In genomic region chr2:79025678-79026077, GRCm38 (mm10) we compare ENCODE assay signal across 27 mouse cellular contexts.
"Had no signal": no experiment of that assay in that cellular context is flagged by ENCODE, and none has a peak within 500 bp of the region (broad histone marks: within the 10 kb centered on the region; RNA-seq: fewer than 3 reads in every experiment).

No protein-coding gene starts in this region.

- H3K27me3 ChIP-seq: heart, embryonic 13.5 days; heart, embryonic 15.5 days; hindbrain, embryonic 13.5 days; hindbrain, embryonic 15.5 days; kidney, embryonic 15.5 days; limb, embryonic 13.5 days; limb, embryonic 15.5 days; liver, embryonic 12.5 days had no signal

- H3K9me3 ChIP-seq: heart, embryonic 13.5 days; heart, embryonic 15.5 days; hindbrain, embryonic 13.5 days; hindbrain, embryonic 15.5 days; kidney, embryonic 15.5 days; limb, embryonic 13.5 days; limb, embryonic 15.5 days; liver, embryonic 12.5 days had no signal

- H3K36me3 ChIP-seq: heart, embryonic 13.5 days; heart, embryonic 15.5 days; hindbrain, embryonic 13.5 days; hindbrain, embryonic 15.5 days; kidney, embryonic 15.5 days; limb, embryonic 13.5 days; limb, embryonic 15.5 days; liver, embryonic 12.5 days had no signal

- H3K4me2 ChIP-seq: heart, embryonic 11.5 days; heart, embryonic 13.5 days; heart, embryonic 15.5 days; hindbrain, embryonic 13.5 days; hindbrain, embryonic 15.5 days; kidney, embryonic 15.5 days; limb, embryonic 13.5 days; limb, embryonic 15.5 days; liver, embryonic 12.5 days had no signal

- H3K9ac ChIP-seq: heart, embryonic 13.5 days; heart, embryonic 15.5 days; hindbrain, embryonic 13.5 days; hindbrain, embryonic 15.5 days; kidney, embryonic 15.5 days; limb, embryonic 13.5 days; limb, embryonic 15.5 days; liver, embryonic 12.5 days; liver, embryonic 14.5 days had no signal

- DNase-seq: gastrocnemius, postnatal 14 days; gastrocnemius, postnatal 36 days; heart, adult 11 months; heart, adult 2 months; heart, postnatal 14 days; heart, postnatal 36 days; kidney, adult 11 months; kidney, adult 2 months; kidney, adult 9 months; kidney, postnatal 14 days; kidney, postnatal 4 days; layer of hippocampus, postnatal 36 days; left cerebral cortex, postnatal 4 days had no signal

- H3K27ac ChIP-seq: heart, adult 2 months; heart, embryonic 13.5 days; heart, embryonic 15.5 days; hindbrain, embryonic 13.5 days; hindbrain, embryonic 15.5 days; hindbrain, postnatal 0 days; kidney, embryonic 15.5 days; kidney, postnatal 0 days; layer of hippocampus, adult 2 months; limb, embryonic 13.5 days; limb, embryonic 15.5 days; liver, embryonic 12.5 days; liver, embryonic 14.5 days had no signal

- H3K4me3 ChIP-seq: heart, adult 2 months; heart, embryonic 13.5 days; heart, embryonic 15.5 days; hindbrain, embryonic 13.5 days; hindbrain, embryonic 15.5 days; kidney, embryonic 15.5 days; layer of hippocampus, adult 2 months; limb, embryonic 13.5 days; limb, embryonic 15.5 days; liver, embryonic 12.5 days had no signal

- H3K4me1 ChIP-seq: heart, embryonic 15.5 days; hindbrain, embryonic 13.5 days; kidney, embryonic 15.5 days; liver, embryonic 12.5 days had no signal

- ATAC-seq: hindbrain, postnatal 0 days; intestine, embryonic 16.5 days; liver, embryonic 12.5 days had no signal
